8 mouse cellular contexts compared by ENCODE assay signal in genomic region chr17:47332001-47332611, GRCm38 (mm10). TPM values are rescaled to one million over a fixed set of nuclear protein-coding genes. Genes with fewer than 3 reads are reported as not detected.
DNase-seq lines count a peak whose midpoint lies in the region; ATAC-seq lines count a peak whose summit lies in the region.

No protein-coding gene starts in this region.

- H3K9ac ChIP-seq in midbrain, embryonic 14.5 days (replicated peaks; ENCODE audit: low read length) = no peak overlapping the region

- WGBS in midbrain, embryonic 14.5 days = 89% methylated on average over 12 of the region's 12 CpGs

- peak; percentile 19 for DNase-seq in adrenal gland, postnatal 10 days
- no peak for DNase-seq in adrenal gland, postnatal 4 days (ENCODE audit: low spot score in 2 of 2)
- peak; percentile 12 to 51 for DNase-seq in spleen, postnatal 10 days (ENCODE audit: low spot score in 2 of 2)
- DNase-seq in spleen, adult 18-20 months = no peak
- DNase-seq in heart, postnatal 36 days = peak; percentile 21 to 24
- DNase-seq in left cerebral cortex, postnatal 14 days (ENCODE audit: low spot score in 2 of 2) = peak; percentile 23 to 62
- DNase-seq in midbrain, embryonic 14.5 days = peak; percentile 11
- no peak for DNase-seq in ovary, postnatal 14 days (ENCODE audit: low spot score)

- H3K4me1 ChIP-seq in midbrain, embryonic 14.5 days (ENCODE audit: control insufficient read depth, insufficient read depth, low read length) = 0 out of 2 replicates have a peak, but pooled peaks cover 5% of the 10 kb centered on the region

- H3K4me2 ChIP-seq in midbrain, embryonic 14.5 days (ENCODE audit: low read length) = no peak overlapping the region

- H3K27me3 ChIP-seq in midbrain, embryonic 14.5 days (ENCODE audit: control insufficient read depth, insufficient read depth, low read length) = no peaks in the 10 kb centered on the region

- H3K36me3 ChIP-seq in midbrain, embryonic 14.5 days (ENCODE audit: control insufficient read depth, insufficient read depth, low read length) = peaks cover 54% of the 10 kb centered on the region

- intact Hi-C loops in heart, postnatal 36 days (cut with DNase I) = loop anchor here (2.0 to 10.0 kb wide), 2 partner anchors 217 to 293 kb away; no protein-coding TSS in a partner anchor
- intact Hi-C loops in left cerebral cortex, postnatal 14 days (cut with DNase I) = loop anchor here (5.0 kb wide), 2 partner anchors 190 to 295 kb away; no protein-coding TSS in a partner anchor

- no peaks in the 10 kb centered on the region for H3K9me3 ChIP-seq in midbrain, embryonic 14.5 days (ENCODE audit: control insufficient read depth, low read length)

- no peak overlapping the region for H3K27ac ChIP-seq in midbrain, embryonic 14.5 days (replicated peaks; ENCODE audit: low read depth, low read length)

- no peak for ATAC-seq in midbrain, embryonic 14.5 days (ENCODE audit: low FRiP score, low TSS enrichment)

- H3K4me3 ChIP-seq in midbrain, embryonic 14.5 days (replicated peaks; ENCODE audit: low read depth, low read length) = no peak overlapping the region

RNA-seq across cellular contexts. Expression of gene Mrps10, which starts 36.6 kb away (rescaled TPM):
- total RNA-seq in adrenal gland, postnatal 10 days (2021) = 10 to 100 TPM; 50.8 to 52.0 TPM
- total RNA-seq in adrenal gland, postnatal 4 days (2021) = 10 to 100 TPM; 48.3 to 52.8 TPM
- total RNA-seq in heart, postnatal 36 days (2021) = 10 to 100 TPM; 19.9 to 23.9 TPM
- 10 to 100 TPM; 26.2 to 28.5 TPM for total RNA-seq in left cerebral cortex, postnatal 14 days (2021)
- polyA plus RNA-seq in midbrain, embryonic 14.5 days (2014; fragmentation: Nextera tagmentation; extraction: Ambion mirVana) = 79.6 and 83.3 TPM in 2 replicates

RNA-seq across cellular contexts. Expression of gene Guca1b, which starts 53.1 kb away (rescaled TPM):
- total RNA-seq in adrenal gland, postnatal 10 days (2021) = under 1 TPM; 0.70 to 0.78 TPM
- 1 to 10 TPM; 2.0 to 3.1 TPM for total RNA-seq in adrenal gland, postnatal 4 days (2021)
- under 1 TPM; 0.25 to 0.33 TPM for total RNA-seq in heart, postnatal 36 days (2021)
- under 1 TPM; 0.72 to 0.77 TPM for total RNA-seq in left cerebral cortex, postnatal 14 days (2021)
- 0.30 and 0.69 TPM in 2 replicates for polyA plus RNA-seq in midbrain, embryonic 14.5 days (2014; fragmentation: Nextera tagmentation; extraction: Ambion mirVana)

Comparison
In these comparisons a context has a peak if more than half of its experiments do, and no peak if none do; other contexts are left out.
1. DNase-seq: peak in adrenal gland, postnatal 10 days (single experiment), spleen, postnatal 10 days (2 of 2), heart, postnatal 36 days (2 of 2), left cerebral cortex, postnatal 14 days (2 of 2) and midbrain, embryonic 14.5 days (single experiment); none in adrenal gland, postnatal 4 days (0 of 2), spleen, adult 18-20 months (0 of 2) and ovary, postnatal 14 days (single experiment).